Mouse (Mus musculus) kidney, adult 2 months (tissue): ENCODE measurements at regions not wholly inside any gene's neighbourhood (a gene's known extent, or its start where the extent isn't known, plus 50 kb on each side); places are given as distances from the start of the nearest gene placed in this dataset.

Source experiments
- DNase-seq: peaks from one replicate; pipeline ENCODE4 v3.0.0; 2021
- H3K27ac ChIP-seq: fragments of 200-500 bp; 2 replicates; pipeline ENCODE4 v1.5.1; 2012; ENCODE audit warnings: low read depth, low read length, control low read depth, inconsistent platforms; ENCODE audit not compliant: insufficient read depth
- H3K27me3 ChIP-seq: fragments of 200-500 bp; replicated peaks from 2 replicates; pipeline ENCODE4 v1.6.1; 2012; ENCODE audit warnings: mild to moderate bottlenecking, moderate library complexity, low read length, inconsistent platforms; ENCODE audit not compliant: control insufficient read depth, insufficient read depth
- H3K36me3 ChIP-seq: fragments of 200-500 bp; 2 replicates; pipeline ENCODE4 v1.6.1; 2012; ENCODE audit warnings: mild to moderate bottlenecking, moderate library complexity, low read length, inconsistent platforms; ENCODE audit not compliant: control insufficient read depth, insufficient read depth
- H3K4me1 ChIP-seq: fragments of 200-500 bp; 2 replicates; pipeline ENCODE4 v1.6.1; 2011; ENCODE audit warnings: low read length; ENCODE audit not compliant: control insufficient read depth, insufficient read depth
- H3K4me3 ChIP-seq: fragments of 200-500 bp; 2 replicates; pipeline ENCODE4 v1.5.1; 2011; ENCODE audit warnings: mild to moderate bottlenecking, low read depth, low read length, control low read depth; ENCODE audit not compliant: insufficient read depth
- CTCF ChIP-seq: fragments of 200-500 bp; conservative IDR thresholded peaks from 2 replicates; pipeline ENCODE4 v1.5.1; 2011; ENCODE audit warnings: low read depth, mild to moderate bottlenecking, control low read depth, low read length, moderate library complexity, mixed read lengths; ENCODE audit not compliant: insufficient read depth, insufficient read length
- POLR2A ChIP-seq: fragments of 200-500 bp; IDR thresholded peaks from one replicate; pipeline ENCODE4 v1.6.1; 2011; ENCODE audit warnings: low read depth, low read length, control low read depth
- WGBS: fragments of 180-500 bp; shearing (Covaris S2); methylation state at CpG from one replicate; pipeline ENCODE4 v1.1.7; 2018; 5-methylcytosine and 5-hydroxymethylcytosine counted together

GRCm38 (mm10) chr2:12697209-12697608 is 226.6 kb upstream of the Pter start:
- WGBS, result 69% methylated on average over 1 of the region's 1 CpGs
- no peaks in the 10 kb centered on the region for H3K36me3 ChIP-seq
- H3K4me3 ChIP-seq, result no peak overlapping the region
- no peak for DNase-seq
- no peaks in the 10 kb centered on the region for H3K27me3 ChIP-seq
- H3K4me1 ChIP-seq, result no peaks in the 10 kb centered on the region
- no peak overlapping the region for H3K27ac ChIP-seq
- TF ChIP-seq POLR2A, result no peak
- TF ChIP-seq CTCF, result no peak

- TF ChIP-seq POLR2A, result no peak
- no peak for DNase-seq
- Histone ChIP-seq H3K4me3 (no peak overlapping the region), H3K27ac (no peak overlapping the region), H3K36me3 (no peaks in the 10 kb centered on the region), H3K4me1 (no peaks in the 10 kb centered on the region), H3K27me3 (no peaks in the 10 kb centered on the region)
- WGBS, result 77% methylated on average over 3 of the region's 3 CpGs
Observed at GRCm38 (mm10) chr2:12699331-12699730, 224.5 kb upstream of the Pter start.

- no peak overlapping the region for H3K4me3 ChIP-seq
- no peaks in the 10 kb centered on the region; the same call in 1 of the 2 replicates for H3K4me1 ChIP-seq
- no peak overlapping the region for H3K27ac ChIP-seq
- DNase-seq, result no peak
- no peaks in the 10 kb centered on the region; the same call in 1 of the 2 replicates for H3K27me3 ChIP-seq
- TF ChIP-seq POLR2A (no peak), CTCF (no peak)
- 47% methylated on average over 3 of the region's 3 CpGs for WGBS
- H3K36me3 ChIP-seq, result no peaks in the 10 kb centered on the region
Observed at GRCm38 (mm10) chr2:12707514-12707913, 216.3 kb upstream of the Pter start.

GRCm38 (mm10) chr2:12709156-12709923 is 214.5 kb upstream of the Pter start:
- Histone ChIP-seq H3K27me3 (no peaks in the 10 kb centered on the region; the same call in 1 of the 2 replicates), H3K36me3 (no peaks in the 10 kb centered on the region), H3K27ac (no peak overlapping the region), H3K4me3 (no peak overlapping the region), H3K4me1 (no peaks in the 10 kb centered on the region; the same call in 1 of the 2 replicates)
- DNase-seq, result peak; percentile 61
- 57% methylated on average over 16 of the region's 16 CpGs for WGBS
- TF ChIP-seq POLR2A (no peak), CTCF (peak; percentile 58)

GRCm38 (mm10) chr2:12709924-12710240 is 214.0 kb upstream of the Pter start:
- 92% methylated on average over 2 of the region's 2 CpGs for WGBS
- DNase-seq, result no peak
- no peak for TF ChIP-seq CTCF
- no peak for TF ChIP-seq POLR2A
- H3K36me3 ChIP-seq, result no peaks in the 10 kb centered on the region
- no peaks in the 10 kb centered on the region; the same call in 1 of the 2 replicates for H3K27me3 ChIP-seq
- no peak overlapping the region for H3K4me3 ChIP-seq
- no peaks in the 10 kb centered on the region; the same call in 1 of the 2 replicates for H3K4me1 ChIP-seq
- no peak overlapping the region for H3K27ac ChIP-seq

- DNase-seq, result no peak
- H3K27me3 ChIP-seq, result no peaks in the 10 kb centered on the region
- H3K4me1 ChIP-seq, result peaks cover 2% of the 10 kb centered on the region; the same call in 1 of the 2 replicates
- H3K36me3 ChIP-seq, result no peaks in the 10 kb centered on the region
- H3K27ac ChIP-seq, result no peak overlapping the region
- WGBS, result 48% methylated on average over 3 of the region's 3 CpGs
- no peak overlapping the region for H3K4me3 ChIP-seq
- TF ChIP-seq POLR2A (no peak), CTCF (no peak)
Observed at GRCm38 (mm10) chr2:12716124-12717012, 207.5 kb upstream of the Pter start.

GRCm38 (mm10) chr2:12729251-12729650 is 194.6 kb upstream of the Pter start:
- Histone ChIP-seq H3K27me3 (no peaks in the 10 kb centered on the region), H3K36me3 (no peaks in the 10 kb centered on the region), H3K27ac (no peak overlapping the region), H3K4me3 (no peak overlapping the region), H3K4me1 (no peaks in the 10 kb centered on the region)
- 64% methylated on average over 4 of the region's 4 CpGs for WGBS
- DNase-seq, result no peak
- no peak for TF ChIP-seq CTCF
- TF ChIP-seq POLR2A, result no peak
